Mouse (Mus musculus): Measurements from ENCODE around the gene Hmgn2. TPM values are rescaled to one million over a fixed set of nuclear protein-coding genes. Genes with fewer than 3 reads are reported as not detected.
A peak's percentile ranks its signal among the peaks of the same experiment; 100 is the strongest.

The Hmgn2 gene
- polyA plus RNA-seq, 1 experiment, result 222 TPM

- Histone ChIP-seq H3K4me1 (ENCODE audit: control insufficient read depth, insufficient read depth, low read length) (peaks cover 5% of the 10 kb centered on the region; the same call in 1 of the 2 replicates), H3K4me3 (ENCODE audit: insufficient read depth, low read length) (peak overlapping the region; percentile 73), H3K27ac (ENCODE audit: insufficient read depth, low read depth, low read length) (peak overlapping the region; percentile 38)
- TF ChIP-seq CTCF (IDR thresholded peaks at IDR 0.05; ENCODE audit: low read depth, low read length) (no peak), POLR2A (IDR thresholded peaks at IDR 0.05; ENCODE audit: borderline replicate concordance, low read depth, low read length) (no peak)
Observed at GRCm38 (mm10) chr4:133966271-133966940, 2.0 kb downstream of the Hmgn2 start.

GRCm38 (mm10) chr4:133962566-133962965 is 5.9 kb downstream of the Hmgn2 start:
- Histone ChIP-seq H3K4me3 (ENCODE audit: insufficient read depth, low read length) (no peak overlapping the region), H3K4me1 (ENCODE audit: control insufficient read depth, insufficient read depth, low read length) (peaks cover 3% of the 10 kb centered on the region; the same call in 1 of the 2 replicates), H3K27ac (ENCODE audit: insufficient read depth, low read depth, low read length) (no peak overlapping the region)
- no peak for TF ChIP-seq CTCF (IDR thresholded peaks at IDR 0.05; ENCODE audit: low read depth, low read length)
- no peak for TF ChIP-seq POLR2A (IDR thresholded peaks at IDR 0.05; ENCODE audit: borderline replicate concordance, low read depth, low read length)

- H3K27ac ChIP-seq (ENCODE audit: insufficient read depth, low read depth, low read length), result no peak overlapping the region
- 0 out of 2 replicates have a peak, but pooled peaks cover 2% of the 10 kb centered on the region for H3K4me1 ChIP-seq (ENCODE audit: control insufficient read depth, insufficient read depth, low read length)
- TF ChIP-seq POLR2A (IDR thresholded peaks at IDR 0.05; ENCODE audit: borderline replicate concordance, low read depth, low read length) (no peak), CTCF (IDR thresholded peaks at IDR 0.05; ENCODE audit: low read depth, low read length) (no peak)
- H3K4me3 ChIP-seq (ENCODE audit: insufficient read depth, low read length), result no peak overlapping the region
Observed at GRCm38 (mm10) chr4:133958884-133959283, 9.6 kb downstream of the Hmgn2 start.

- Histone ChIP-seq H3K4me1 (ENCODE audit: control insufficient read depth, insufficient read depth, low read length) (0 out of 2 replicates have a peak, but pooled peaks cover 2% of the 10 kb centered on the region), H3K27ac (ENCODE audit: insufficient read depth, low read depth, low read length) (no peak overlapping the region), H3K4me3 (ENCODE audit: insufficient read depth, low read length) (no peak overlapping the region)
- TF ChIP-seq CTCF (IDR thresholded peaks at IDR 0.05; ENCODE audit: low read depth, low read length), result no peak
- no peak for TF ChIP-seq POLR2A (IDR thresholded peaks at IDR 0.05; ENCODE audit: borderline replicate concordance, low read depth, low read length)
Observed at GRCm38 (mm10) chr4:133956358-133956757, 12.1 kb downstream of the Hmgn2 start.

GRCm38 (mm10) chr4:133946736-133947135 is 21.7 kb downstream of the Hmgn2 start:
- Histone ChIP-seq H3K27ac (ENCODE audit: insufficient read depth, low read depth, low read length) (no peak overlapping the region), H3K4me3 (ENCODE audit: insufficient read depth, low read length) (no peak overlapping the region)
- TF ChIP-seq CTCF (IDR thresholded peaks at IDR 0.05; ENCODE audit: low read depth, low read length) (no peak), POLR2A (IDR thresholded peaks at IDR 0.05; ENCODE audit: borderline replicate concordance, low read depth, low read length) (no peak)

GRCm38 (mm10) chr4:133943791-133944190 is 24.7 kb downstream of the Hmgn2 start:
- H3K27ac ChIP-seq (ENCODE audit: insufficient read depth, low read depth, low read length), result no peak overlapping the region
- H3K4me3 ChIP-seq (ENCODE audit: insufficient read depth, low read length), result no peak overlapping the region
- peaks cover 22% of the 10 kb centered on the region for H3K4me1 ChIP-seq (ENCODE audit: control insufficient read depth, insufficient read depth, low read length)
- TF ChIP-seq CTCF (IDR thresholded peaks at IDR 0.05; ENCODE audit: low read depth, low read length) (no peak), POLR2A (IDR thresholded peaks at IDR 0.05; ENCODE audit: borderline replicate concordance, low read depth, low read length) (no peak)

More at GRCm38 (mm10) chr4:133946736-133947135, 21.7 kb downstream of the Hmgn2 start:
- peaks cover 7% of the 10 kb centered on the region for H3K4me1 ChIP-seq (ENCODE audit: control insufficient read depth, insufficient read depth, low read length)

GRCm38 (mm10) chr4:133942679-133943078 is 25.8 kb downstream of the Hmgn2 start:
- H3K4me3 ChIP-seq (ENCODE audit: insufficient read depth, low read length), result no peak overlapping the region
- TF ChIP-seq CTCF (IDR thresholded peaks at IDR 0.05; ENCODE audit: low read depth, low read length) (no peak), POLR2A (IDR thresholded peaks at IDR 0.05; ENCODE audit: borderline replicate concordance, low read depth, low read length) (no peak)
- H3K27ac ChIP-seq (ENCODE audit: insufficient read depth, low read depth, low read length), result no peak overlapping the region
- peaks cover 31% of the 10 kb centered on the region for H3K4me1 ChIP-seq (ENCODE audit: control insufficient read depth, insufficient read depth, low read length)

GRCm38 (mm10) chr4:133941576-133941975 is 26.9 kb downstream of the Hmgn2 start:
- Histone ChIP-seq H3K27ac (ENCODE audit: insufficient read depth, low read depth, low read length) (peak overlapping the region; percentile 17; the same call in 1 of the 2 replicates), H3K4me3 (ENCODE audit: insufficient read depth, low read length) (no peak overlapping the region), H3K4me1 (ENCODE audit: control insufficient read depth, insufficient read depth, low read length) (peaks cover 33% of the 10 kb centered on the region)
- TF ChIP-seq POLR2A (IDR thresholded peaks at IDR 0.05; ENCODE audit: borderline replicate concordance, low read depth, low read length), result no peak
- TF ChIP-seq CTCF (IDR thresholded peaks at IDR 0.05; ENCODE audit: low read depth, low read length), result no peak

- peaks cover 33% of the 10 kb centered on the region for H3K4me1 ChIP-seq (ENCODE audit: control insufficient read depth, insufficient read depth, low read length)
- peak overlapping the region; percentile 17 for H3K27ac ChIP-seq (ENCODE audit: insufficient read depth, low read depth, low read length)
- H3K4me3 ChIP-seq (ENCODE audit: insufficient read depth, low read length), result no peak overlapping the region
- TF ChIP-seq POLR2A (IDR thresholded peaks at IDR 0.05; ENCODE audit: borderline replicate concordance, low read depth, low read length) (no peak), CTCF (IDR thresholded peaks at IDR 0.05; ENCODE audit: low read depth, low read length) (no peak)
Observed at GRCm38 (mm10) chr4:133940386-133941260, 27.8 kb downstream of the Hmgn2 start.

GRCm38 (mm10) chr4:133938077-133938476 is 30.4 kb downstream of the Hmgn2 start:
- peaks cover 33% of the 10 kb centered on the region for H3K4me1 ChIP-seq (ENCODE audit: control insufficient read depth, insufficient read depth, low read length)
- H3K4me3 ChIP-seq (ENCODE audit: insufficient read depth, low read length), result no peak overlapping the region
- no peak for TF ChIP-seq CTCF (IDR thresholded peaks at IDR 0.05; ENCODE audit: low read depth, low read length)
- no peak overlapping the region for H3K27ac ChIP-seq (ENCODE audit: insufficient read depth, low read depth, low read length)
